Mouse (Mus musculus): ENCODE measurements around the gene Cyp11a1.

Cyp11a1 gene

DNA sequence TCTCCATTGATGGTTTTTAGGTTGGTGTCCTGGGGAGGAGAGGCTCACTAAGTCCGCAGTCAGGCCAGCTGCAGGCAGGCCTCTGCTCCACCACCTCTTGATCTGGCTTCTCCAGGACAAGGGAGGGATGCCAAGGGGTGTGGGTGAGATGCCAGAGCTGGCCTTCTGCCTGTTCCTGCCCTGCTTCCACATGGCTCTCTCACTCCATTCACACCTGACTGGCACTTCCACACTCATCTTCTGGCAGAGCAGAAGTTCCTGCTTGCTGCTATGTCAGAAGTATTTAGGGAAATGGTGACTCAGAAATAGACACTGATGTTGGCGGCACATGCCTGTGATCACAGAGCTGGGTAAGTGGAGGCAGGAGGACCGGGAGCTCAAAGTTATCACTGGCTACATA, 61.3 kb downstream of the Cyp11a1 start:
- CTCF ChIA-PET = interaction anchor here (0.6 kb wide), 1 partner anchor 13 kb away, joined by 3 read pairs; no protein-coding TSS in a partner anchor

DNA sequence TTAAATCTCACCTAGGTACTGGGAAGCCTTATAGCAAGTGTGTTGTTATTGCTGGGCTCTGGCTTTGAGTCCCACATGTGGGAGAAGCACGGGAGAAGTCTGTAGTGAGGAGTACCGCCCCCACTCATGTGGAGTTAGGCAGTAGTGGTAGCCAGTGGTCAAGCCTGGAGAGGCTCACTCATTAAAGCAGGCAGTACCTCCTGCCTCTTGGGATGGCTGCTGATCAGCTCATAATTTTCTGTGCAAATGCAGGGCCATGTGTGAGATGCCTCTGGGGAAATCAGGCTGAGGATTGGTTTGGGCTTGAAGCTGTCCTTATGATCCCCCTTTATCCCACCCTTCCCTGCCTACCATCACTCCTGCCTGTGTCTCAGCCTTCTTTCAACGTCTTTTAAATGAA, 68.3 kb downstream of the Cyp11a1 start:
- CTCF ChIA-PET = no interaction called here

All from spleen, embryonic (tissue).